Mouse (Mus musculus): Measurements from ENCODE around the gene Gm960. TPM values are rescaled to one million over a fixed set of nuclear protein-coding genes. Genes with fewer than 3 reads are reported as not detected.

Gene Gm960
- polyA plus RNA-seq, 1 experiment from 2014 or later = 3.1 TPM

DNA sequence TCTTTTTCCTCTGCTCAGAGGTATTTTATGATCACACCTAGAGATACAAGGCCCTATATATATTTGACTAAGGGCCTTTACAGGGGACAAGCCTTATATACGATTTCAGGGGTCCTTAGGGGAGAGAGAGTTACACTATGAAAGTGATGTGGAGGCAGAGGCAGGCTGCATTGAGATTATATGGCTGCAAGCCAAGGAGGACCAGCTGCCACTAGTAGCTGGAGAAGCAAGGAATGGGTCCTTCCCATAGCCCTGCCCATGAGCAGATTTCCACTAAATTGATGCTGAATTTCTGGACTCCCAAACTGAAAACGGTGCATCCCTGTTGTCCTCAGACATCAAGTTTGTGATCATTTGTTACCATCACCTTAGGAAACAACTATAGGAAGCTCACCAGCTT, 114.6 kb downstream of the Gm960 start:
- H3K27ac ChIP-seq = no peak overlapping the region
- ATAC-seq (ENCODE audit: borderline replicate concordance, extremely low read depth, low FRiP score, low TSS enrichment) = no peak
- no peaks in the 10 kb centered on the region for H3K9me3 ChIP-seq
- H3K4me3 ChIP-seq = no peak overlapping the region
- no peak overlapping the region for H3K9ac ChIP-seq
- H3K27me3 ChIP-seq = no peaks in the 10 kb centered on the region
- no peaks in the 10 kb centered on the region for H3K4me1 ChIP-seq
- no peaks in the 10 kb centered on the region for H3K36me3 ChIP-seq
- 47% methylated on average over 2 of the region's 2 CpGs for WGBS
- H3K4me2 ChIP-seq = no peak overlapping the region

DNA sequence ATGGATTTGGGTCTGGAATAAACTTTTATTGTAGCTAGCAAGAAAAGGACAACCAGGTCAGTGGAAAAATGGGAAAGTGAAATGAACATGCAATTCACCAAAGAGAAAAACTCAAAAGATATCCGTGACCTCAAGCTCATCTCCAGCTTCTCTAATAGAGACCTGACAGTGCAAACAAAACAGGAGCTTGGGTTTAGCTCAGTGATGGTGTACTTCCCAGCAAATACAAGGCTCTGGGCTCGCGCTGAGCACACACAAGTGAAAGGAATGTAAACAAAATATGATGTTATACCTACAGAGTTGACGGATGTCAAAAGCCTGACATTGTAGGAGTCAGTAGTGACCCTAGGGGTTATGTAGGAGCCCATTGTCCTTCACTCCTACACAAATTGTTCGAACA, 119.2 kb downstream of the Gm960 start:
- Histone ChIP-seq H3K9me3 (no peaks in the 10 kb centered on the region), H3K27me3 (no peaks in the 10 kb centered on the region), H3K27ac (no peak overlapping the region), H3K4me2 (no peak overlapping the region), H3K4me3 (no peak overlapping the region), H3K36me3 (no peaks in the 10 kb centered on the region), H3K9ac (no peak overlapping the region), H3K4me1 (no peaks in the 10 kb centered on the region)
- no peak for ATAC-seq (ENCODE audit: borderline replicate concordance, extremely low read depth, low FRiP score, low TSS enrichment)
- 50% methylated on average over 5 of the region's 5 CpGs for WGBS

GRCm38 (mm10) chr19:4578799-4579198, 119.7 kb downstream of the Gm960 start:
- no peaks in the 10 kb centered on the region for H3K4me1 ChIP-seq
- H3K27me3 ChIP-seq = no peaks in the 10 kb centered on the region
- H3K27ac ChIP-seq = no peak overlapping the region
- WGBS = 33% methylated on average over 2 of the region's 2 CpGs
- no peak; the same call in 1 of the 2 replicates for ATAC-seq (ENCODE audit: borderline replicate concordance, extremely low read depth, low FRiP score, low TSS enrichment)
- H3K4me3 ChIP-seq = no peak overlapping the region
- no peaks in the 10 kb centered on the region for H3K36me3 ChIP-seq
- no peak overlapping the region for H3K9ac ChIP-seq
- no peaks in the 10 kb centered on the region for H3K9me3 ChIP-seq
- no peak overlapping the region for H3K4me2 ChIP-seq

Small RNAs within 50 kb of the gene (microRNA-seq; reads per million reads assigned to microRNA genes)
- 0.56 reads per million for gene Mir6986

Other genes with a start within 250 kb of the Gm960 start
- 1.1 and 1.2 TPM in 2 replicates for gene Syt12, start 221.2 kb downstream of the Gm960 start, polyA plus RNA-seq (2015; fragmentation: Nextera tagmentation; extraction: Ambion mirVana)
- not detected in 2 replicates for gene 2010003K11Rik, start 200.1 kb downstream of the Gm960 start, polyA plus RNA-seq (2015; fragmentation: Nextera tagmentation; extraction: Ambion mirVana)
- gene Pcx, start 188.2 kb downstream of the Gm960 start, polyA plus RNA-seq (2015; fragmentation: Nextera tagmentation; extraction: Ambion mirVana) = 17.7 and 18.5 TPM in 2 replicates
- 6.5 and 6.8 TPM in 2 replicates for gene Lrfn4, start 83.0 kb downstream of the Gm960 start, polyA plus RNA-seq (2015; fragmentation: Nextera tagmentation; extraction: Ambion mirVana)
- gene Rce1, start 73.0 kb downstream of the Gm960 start, polyA plus RNA-seq (2015; fragmentation: Nextera tagmentation; extraction: Ambion mirVana) = 73.5 and 74.4 TPM in 2 replicates
- gene Sptbn2, start 12.5 kb upstream of the Gm960 start, polyA plus RNA-seq (2015; fragmentation: Nextera tagmentation; extraction: Ambion mirVana) = 1.1 and 1.4 TPM in 2 replicates
- gene Rbm4b, start 57.8 kb upstream of the Gm960 start, polyA plus RNA-seq (2015; fragmentation: Nextera tagmentation; extraction: Ambion mirVana) = 60.8 and 62.7 TPM in 2 replicates
- gene Rbm4, start 95.2 kb upstream of the Gm960 start, polyA plus RNA-seq (2015; fragmentation: Nextera tagmentation; extraction: Ambion mirVana) = 57.6 and 64.1 TPM in 2 replicates
- 21.3 and 32.8 TPM in 2 replicates for gene Gm21992, start 112.9 kb upstream of the Gm960 start, polyA plus RNA-seq (2015; fragmentation: Nextera tagmentation; extraction: Ambion mirVana)
- 91.3 and 95.3 TPM in 2 replicates for gene Rbm14, start 113.0 kb upstream of the Gm960 start, polyA plus RNA-seq (2015; fragmentation: Nextera tagmentation; extraction: Ambion mirVana)
- gene Ccs, start 140.7 kb upstream of the Gm960 start, polyA plus RNA-seq (2015; fragmentation: Nextera tagmentation; extraction: Ambion mirVana) = 51.2 and 53.3 TPM in 2 replicates
- 0.20 and 0.33 TPM in 2 replicates for gene Ccdc87, start 140.7 kb upstream of the Gm960 start, polyA plus RNA-seq (2015; fragmentation: Nextera tagmentation; extraction: Ambion mirVana)
- 21.8 and 25.3 TPM in 2 replicates for gene Ctsf, start 156.5 kb upstream of the Gm960 start, polyA plus RNA-seq (2015; fragmentation: Nextera tagmentation; extraction: Ambion mirVana)
- 1.6 and 3.6 TPM in 2 replicates for gene Actn3, start 179.2 kb upstream of the Gm960 start, polyA plus RNA-seq (2015; fragmentation: Nextera tagmentation; extraction: Ambion mirVana)
- 10.0 and 10.6 TPM in 2 replicates for gene Zdhhc24, start 180.0 kb upstream of the Gm960 start, polyA plus RNA-seq (2015; fragmentation: Nextera tagmentation; extraction: Ambion mirVana)
- gene Bbs1, start 208.0 kb upstream of the Gm960 start, polyA plus RNA-seq (2015; fragmentation: Nextera tagmentation; extraction: Ambion mirVana) = 5.7 and 6.3 TPM in 2 replicates
- gene Dpp3, start 229.6 kb upstream of the Gm960 start, polyA plus RNA-seq (2015; fragmentation: Nextera tagmentation; extraction: Ambion mirVana) = 94.4 and 104 TPM in 2 replicates
- 1.5 and 2.0 TPM in 2 replicates for gene Peli3, start 244.5 kb upstream of the Gm960 start, polyA plus RNA-seq (2015; fragmentation: Nextera tagmentation; extraction: Ambion mirVana)